Mouse (Mus musculus) megakaryocyte, embryonic 14.5 days (primary cell): Measurements from ENCODE around the gene Trank1.

Experiments
- FLI1 ChIP-seq: IDR thresholded peaks from 2 replicates; pipeline ENCODE4 v1.6.1; 2012; ENCODE audit warnings: low read length, inconsistent platforms, mixed read lengths
- GATA1 ChIP-seq: IDR thresholded peaks from 3 replicates; pipeline ENCODE4 v1.6.1; 2012; ENCODE audit warnings: mixed read lengths, low read length, inconsistent platforms, borderline replicate concordance

- TF ChIP-seq GATA1 (no peak), FLI1 (no peak)
Observed at GRCm38 (mm10) chr9:111391036-111391435, 79.5 kb downstream of the Trank1 start.
